Mouse (Mus musculus): ENCODE results near the gene Gm13178. TPM values are rescaled to one million over a fixed set of nuclear protein-coding genes. Genes with fewer than 3 reads are reported as not detected.

Gm13178 gene
- polyA plus RNA-seq (2015; fragmentation: Nextera tagmentation; extraction: Ambion mirVana): not detected in 2 replicates

DNA sequence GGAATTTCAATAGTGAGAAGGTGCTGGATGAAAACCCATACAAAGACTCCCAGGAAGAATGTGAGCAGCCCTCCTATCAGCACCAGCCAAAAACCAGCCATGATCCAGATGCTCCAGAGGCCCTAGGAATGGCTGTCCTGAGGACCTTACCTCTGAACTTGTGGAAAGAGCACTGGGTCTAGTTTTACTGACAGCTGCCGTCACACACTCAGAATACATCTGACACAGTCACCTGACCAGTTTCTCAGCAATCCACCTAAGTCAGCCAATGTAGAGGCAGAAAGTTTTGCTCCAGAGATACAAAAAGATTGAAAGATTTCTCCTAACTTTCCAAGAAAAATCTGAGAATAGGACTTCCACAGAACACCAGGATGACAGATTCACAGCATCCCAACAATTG is at the start of gene Gm13178:
Gene Gm13178, minus strand, starts transcription at position 101 of the 400 bp plus-strand sequence.
- no peak for ATAC-seq (ENCODE audit: insufficient number of reproducible peaks, insufficient read depth, low FRiP score, low TSS enrichment, low read depth)

DNA sequence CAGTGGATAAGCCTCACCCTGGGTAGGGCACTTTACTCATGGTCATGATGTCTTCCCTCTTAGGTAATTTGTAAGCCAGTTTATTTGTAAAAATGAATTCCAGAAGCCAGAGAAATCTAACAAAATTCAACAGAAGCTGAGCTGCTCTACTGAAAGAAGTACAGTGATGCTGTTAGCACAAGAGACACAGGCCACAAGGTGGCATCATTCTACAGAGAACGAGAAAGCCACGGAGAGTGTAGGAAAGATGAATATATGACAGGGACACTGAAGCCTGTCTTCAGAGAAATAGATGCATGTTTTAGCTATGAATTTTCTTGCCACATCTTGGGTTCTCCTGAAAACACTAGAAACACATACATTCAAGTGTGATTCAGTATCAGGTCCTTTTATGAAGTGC is 44.5 kb upstream of the Gm13178 start:
- no peaks in the 10 kb centered on the region for H3K9me3 ChIP-seq
- H3K9ac ChIP-seq: no peak overlapping the region
- no peak overlapping the region for H3K27ac ChIP-seq
- no peak overlapping the region for H3K4me2 ChIP-seq
- H3K27me3 ChIP-seq: no peaks in the 10 kb centered on the region
- no peak for ATAC-seq (ENCODE audit: insufficient number of reproducible peaks, insufficient read depth, low FRiP score, low TSS enrichment, low read depth)
- H3K36me3 ChIP-seq: no peaks in the 10 kb centered on the region
- no peaks in the 10 kb centered on the region for H3K4me1 ChIP-seq
- WGBS: 28% methylated on average over 2 of the region's 2 CpGs
- no peak overlapping the region for H3K4me3 ChIP-seq

More for the DNA sequence above, at the start of gene Gm13178:
- H3K4me1 ChIP-seq: no peaks in the 10 kb centered on the region
- no peak within 1 kb of the TSS for H3K27ac ChIP-seq
- H3K9ac ChIP-seq: no peak within 1 kb of the TSS
- no peak within 1 kb of the TSS for H3K4me2 ChIP-seq
- no peaks in the 10 kb centered on the region for H3K27me3 ChIP-seq
- no peaks in the 10 kb centered on the region for H3K36me3 ChIP-seq
- peaks cover 12% of the 10 kb centered on the region; the same call in 1 of the 2 replicates for H3K9me3 ChIP-seq
- 84% methylated on average over 1 of the region's 1 CpGs for WGBS
- no peak within 1 kb of the TSS for H3K4me3 ChIP-seq

DNA sequence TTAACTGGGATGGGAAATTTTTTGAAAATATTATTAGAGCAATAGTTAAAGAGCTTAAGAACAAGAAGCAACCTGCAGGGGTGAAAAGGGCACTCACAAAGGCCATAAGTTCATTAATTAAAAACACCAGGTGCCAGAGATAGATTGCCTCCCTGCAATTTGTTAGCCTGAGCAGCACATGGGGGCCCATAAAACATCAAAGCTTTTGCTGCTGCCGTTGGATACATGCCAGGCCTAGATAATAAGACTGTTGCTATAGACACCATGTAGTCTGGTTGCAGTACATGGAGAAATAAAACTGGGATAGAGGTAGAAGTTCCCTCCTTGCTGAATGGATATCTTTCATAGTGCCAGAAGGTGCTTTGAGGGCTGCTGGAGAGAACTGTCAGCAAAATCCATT is 27.9 kb upstream of the Gm13178 start:
- no peak for ATAC-seq (ENCODE audit: insufficient number of reproducible peaks, insufficient read depth, low FRiP score, low TSS enrichment, low read depth)
- H3K36me3 ChIP-seq: no peaks in the 10 kb centered on the region
- H3K9ac ChIP-seq: no peak overlapping the region
- no peak overlapping the region for H3K27ac ChIP-seq
- H3K4me3 ChIP-seq: no peak overlapping the region
- H3K4me2 ChIP-seq: no peak overlapping the region
- no peaks in the 10 kb centered on the region; the same call in 1 of the 2 replicates for H3K9me3 ChIP-seq
- WGBS: 33% methylated on average over 1 of the region's 1 CpGs
- no peaks in the 10 kb centered on the region for H3K27me3 ChIP-seq
- no peaks in the 10 kb centered on the region for H3K4me1 ChIP-seq

DNA sequence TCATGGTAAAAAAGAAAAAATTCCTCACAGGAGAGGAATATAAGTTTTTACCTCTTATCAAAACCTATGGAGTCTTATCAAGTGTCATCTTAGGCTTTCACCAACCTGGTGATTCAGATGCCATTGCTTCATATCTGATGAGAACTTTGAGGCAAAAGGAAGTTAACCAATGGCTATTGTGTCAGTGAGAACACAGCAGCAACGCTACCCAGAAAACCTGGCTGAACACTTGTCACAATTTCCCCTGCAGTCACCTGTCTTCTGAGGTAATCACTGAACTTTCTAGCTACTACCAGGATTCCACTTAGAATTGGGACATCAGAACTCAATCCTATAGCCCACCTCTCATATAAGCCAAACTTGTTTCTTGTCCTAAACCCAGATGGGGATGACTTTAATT is 1.5 kb downstream of the Gm13178 start:
- H3K4me3 ChIP-seq: no peak overlapping the region
- no peaks in the 10 kb centered on the region for H3K27me3 ChIP-seq
- 90% methylated on average over 1 of the region's 1 CpGs for WGBS
- H3K9ac ChIP-seq: no peak overlapping the region
- H3K4me2 ChIP-seq: no peak overlapping the region
- H3K27ac ChIP-seq: no peak overlapping the region
- peaks cover 12% of the 10 kb centered on the region; the same call in 1 of the 2 replicates for H3K9me3 ChIP-seq
- no peaks in the 10 kb centered on the region for H3K4me1 ChIP-seq
- ATAC-seq (ENCODE audit: insufficient number of reproducible peaks, insufficient read depth, low FRiP score, low TSS enrichment, low read depth): no peak
- no peaks in the 10 kb centered on the region for H3K36me3 ChIP-seq

DNA sequence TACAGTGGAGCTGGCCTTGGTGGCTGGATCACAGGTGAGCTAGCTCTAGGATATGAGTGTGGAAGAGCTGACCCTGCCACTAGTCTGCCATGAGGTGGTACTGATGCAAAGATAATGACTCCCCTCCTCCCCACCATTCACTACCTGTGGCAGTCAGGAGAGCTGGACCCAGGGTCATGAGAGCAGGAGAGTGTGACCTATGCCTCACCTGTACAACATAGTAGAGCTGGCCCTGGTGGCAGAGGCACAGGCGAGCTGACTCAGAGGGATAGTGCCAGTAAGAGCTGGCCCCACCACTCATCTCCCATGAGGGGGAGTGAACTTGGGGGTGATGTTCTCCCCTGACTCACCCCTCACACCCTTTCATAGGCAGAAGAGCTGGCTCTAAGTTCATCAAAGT is 2.9 kb downstream of the Gm13178 start:
- Histone ChIP-seq H3K27ac (no peak overlapping the region), H3K4me2 (no peak overlapping the region), H3K4me3 (no peak overlapping the region), H3K36me3 (no peaks in the 10 kb centered on the region), H3K9ac (no peak overlapping the region), H3K4me1 (no peaks in the 10 kb centered on the region), H3K27me3 (no peaks in the 10 kb centered on the region), H3K9me3 (peaks cover 12% of the 10 kb centered on the region; the same call in 1 of the 2 replicates)
- no peak for ATAC-seq (ENCODE audit: insufficient number of reproducible peaks, insufficient read depth, low FRiP score, low TSS enrichment, low read depth)
- 77% methylated on average over 1 of the region's 1 CpGs for WGBS

DNA sequence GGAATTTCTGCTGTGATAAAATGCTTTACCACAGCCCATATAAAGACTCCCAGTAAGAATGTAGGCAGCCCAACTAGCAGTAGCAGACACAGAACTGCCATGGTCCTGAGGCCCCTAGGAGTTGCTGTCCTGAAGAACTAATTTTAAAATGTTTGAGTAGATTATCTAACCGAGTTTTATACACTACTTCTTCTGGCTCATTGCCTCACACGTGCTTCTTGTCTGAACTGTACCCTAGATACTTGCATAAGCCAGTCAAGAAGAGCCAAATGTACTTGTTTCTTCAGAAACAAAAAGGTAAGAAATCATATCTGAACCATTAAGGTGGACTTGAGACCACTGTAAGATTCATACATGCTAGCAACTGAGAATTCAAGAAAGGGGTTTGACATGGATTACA is 34.9 kb downstream of the Gm13178 start, which contains the start of gene Gm436:
Gene Gm436, minus strand, starts transcription at position 101 of the 400 bp plus-strand sequence.
- no peaks in the 10 kb centered on the region for H3K36me3 ChIP-seq
- H3K9ac ChIP-seq: no peak within 1 kb of the TSS
- ATAC-seq (ENCODE audit: insufficient number of reproducible peaks, insufficient read depth, low FRiP score, low TSS enrichment, low read depth): no peak
- WGBS: 52% methylated on average over 2 of the region's 2 CpGs
- no peak within 1 kb of the TSS for H3K4me3 ChIP-seq
- H3K27me3 ChIP-seq: no peaks in the 10 kb centered on the region
- no peak within 1 kb of the TSS for H3K27ac ChIP-seq
- no peak within 1 kb of the TSS for H3K4me2 ChIP-seq
- H3K9me3 ChIP-seq: no peaks in the 10 kb centered on the region
- H3K4me1 ChIP-seq: no peaks in the 10 kb centered on the region

Other genes with a start within 250 kb of the Gm13178 start
- gene 9430007A20Rik, start 201.6 kb downstream of the Gm13178 start, polyA plus RNA-seq (2015; fragmentation: Nextera tagmentation; extraction: Ambion mirVana): not detected in 2 replicates
- gene Gm13124, start 156.3 kb downstream of the Gm13178 start, polyA plus RNA-seq (2015; fragmentation: Nextera tagmentation; extraction: Ambion mirVana): not detected in 2 replicates
- not detected in 2 replicates for gene Aadacl4, start 107.7 kb downstream of the Gm13178 start, polyA plus RNA-seq (2015; fragmentation: Nextera tagmentation; extraction: Ambion mirVana)
- not detected in 2 replicates for gene Gm436, start 35.0 kb downstream of the Gm13178 start, polyA plus RNA-seq (2015; fragmentation: Nextera tagmentation; extraction: Ambion mirVana)
- gene Gm438, start 65.2 kb upstream of the Gm13178 start, polyA plus RNA-seq (2015; fragmentation: Nextera tagmentation; extraction: Ambion mirVana): not detected in 2 replicates
- gene Dhrs3, start 171.4 kb upstream of the Gm13178 start, polyA plus RNA-seq (2015; fragmentation: Nextera tagmentation; extraction: Ambion mirVana): 57.2 and 62.2 TPM in 2 replicates

All from embryonic facial prominence, embryonic 13.5 days (tissue).